Mouse (Mus musculus): Measurements from ENCODE around the gene Speer4a. TPM values are rescaled to one million over a fixed set of nuclear protein-coding genes. Genes with fewer than 3 reads are reported as not detected.

The Speer4a gene
- polyA plus RNA-seq, 1 experiment from 2014 or later, result not detected

Other genes starting within 250 kb of the Speer4a start
- not detected in 2 replicates for gene Gm21663, start 97.2 kb downstream of the Speer4a start, polyA plus RNA-seq (2015; fragmentation: Nextera tagmentation; extraction: Ambion mirVana)
- gene Gm21671, start 85.1 kb downstream of the Speer4a start, polyA plus RNA-seq (2015; fragmentation: Nextera tagmentation; extraction: Ambion mirVana), result not detected in 2 replicates
- gene Gm21680, start 66.9 kb downstream of the Speer4a start, polyA plus RNA-seq (2015; fragmentation: Nextera tagmentation; extraction: Ambion mirVana), result not detected in 2 replicates
- gene Gm21698, start 50.9 kb downstream of the Speer4a start, polyA plus RNA-seq (2015; fragmentation: Nextera tagmentation; extraction: Ambion mirVana), result not detected in 2 replicates
- not detected in 2 replicates for gene Gm1979, start 34.8 kb downstream of the Speer4a start, polyA plus RNA-seq (2015; fragmentation: Nextera tagmentation; extraction: Ambion mirVana)
- gene Gm5862, start 16.6 kb downstream of the Speer4a start, polyA plus RNA-seq (2015; fragmentation: Nextera tagmentation; extraction: Ambion mirVana), result not detected in 2 replicates
- not detected in 2 replicates for gene Gm7347, start 19.0 kb upstream of the Speer4a start, polyA plus RNA-seq (2015; fragmentation: Nextera tagmentation; extraction: Ambion mirVana)
- gene Gm10471, start 49.7 kb upstream of the Speer4a start, polyA plus RNA-seq (2015; fragmentation: Nextera tagmentation; extraction: Ambion mirVana), result not detected in 2 replicates
- gene 5031410I06Rik, start 65.8 kb upstream of the Speer4a start, polyA plus RNA-seq (2015; fragmentation: Nextera tagmentation; extraction: Ambion mirVana), result not detected in 2 replicates
- gene Gm10220, start 81.9 kb upstream of the Speer4a start, polyA plus RNA-seq (2015; fragmentation: Nextera tagmentation; extraction: Ambion mirVana), result not detected in 2 replicates
- not detected in 2 replicates for gene Gm7361, start 218.1 kb upstream of the Speer4a start, polyA plus RNA-seq (2015; fragmentation: Nextera tagmentation; extraction: Ambion mirVana)